ENCODE assay signal across 8 mouse cellular contexts in genomic region chr12:17175531-17175951, GRCm38 (mm10). TPM values are rescaled to one million over a fixed set of nuclear protein-coding genes. Genes with fewer than 3 reads are reported as not detected.
DNase-seq lines count a peak whose midpoint lies in the region; ATAC-seq and TF ChIP-seq lines count a peak whose summit lies in the region.

No protein-coding gene starts in this region.

- ATAC-seq in heart, embryonic 13.5 days (ENCODE audit: extremely low read depth, insufficient number of reproducible peaks, low FRiP score, low TSS enrichment): no peak
- ATAC-seq in embryonic facial prominence, embryonic 13.5 days (ENCODE audit: insufficient number of reproducible peaks, insufficient read depth, low FRiP score, low TSS enrichment, low read depth): no peak

- peaks cover 40% of the 10 kb centered on the region for H3K27me3 ChIP-seq in heart, embryonic 13.5 days (replicated peaks)
- H3K27me3 ChIP-seq in E14TG2a.4 (ENCODE audit: insufficient read depth, low read length): peaks cover 57% of the 10 kb centered on the region
- H3K27me3 ChIP-seq in embryonic facial prominence, embryonic 13.5 days: peaks cover 43% of the 10 kb centered on the region

- H3K9me3 ChIP-seq in heart, embryonic 13.5 days: no peaks in the 10 kb centered on the region
- peaks cover 29% of the 10 kb centered on the region for H3K9me3 ChIP-seq in E14TG2a.4 (ENCODE audit: low read length)
- H3K9me3 ChIP-seq in embryonic facial prominence, embryonic 13.5 days: no peaks in the 10 kb centered on the region

- no peak overlapping the region for H3K27ac ChIP-seq in heart, embryonic 13.5 days (replicated peaks)
- no peak overlapping the region for H3K27ac ChIP-seq in embryonic facial prominence, embryonic 13.5 days

- H3K4me3 ChIP-seq in heart, embryonic 13.5 days: peak overlapping the region; percentile 61
- H3K4me3 ChIP-seq in E14TG2a.4 (replicated peaks; ENCODE audit: low read length): peak overlapping the region; percentile 76
- H3K4me3 ChIP-seq in embryonic facial prominence, embryonic 13.5 days: peak overlapping the region; percentile 56

- peak overlapping the region; percentile 97 for H3K4me2 ChIP-seq in heart, embryonic 13.5 days
- H3K4me2 ChIP-seq in embryonic facial prominence, embryonic 13.5 days: peak overlapping the region; percentile 97

- 12% methylated on average over 25 of the region's 25 CpGs for WGBS in heart, embryonic 13.5 days
- 17% methylated on average over 25 of the region's 25 CpGs for WGBS in embryonic facial prominence, embryonic 13.5 days

- peaks cover 23% of the 10 kb centered on the region for H3K4me1 ChIP-seq in heart, embryonic 13.5 days
- H3K4me1 ChIP-seq in E14TG2a.4 (replicated peaks; ENCODE audit: low read depth, low read length): peaks cover 22% of the 10 kb centered on the region
- H3K4me1 ChIP-seq in embryonic facial prominence, embryonic 13.5 days: peaks cover 15% of the 10 kb centered on the region

- DNase-seq in heart, adult 8-10 months (ENCODE audit: low spot score): no peak
- DNase-seq in kidney, postnatal 4 days: peak; percentile 21 to 24
- DNase-seq in right cerebral cortex, postnatal 14 days: peak; percentile 39
- no peak for DNase-seq in cerebellum, adult 8-10 months
- DNase-seq in layer of hippocampus, adult 9-11 months: no peak

- no peaks in the 10 kb centered on the region for H3K36me3 ChIP-seq in heart, embryonic 13.5 days
- no peaks in the 10 kb centered on the region for H3K36me3 ChIP-seq in E14TG2a.4 (ENCODE audit: insufficient read depth, low read length)
- H3K36me3 ChIP-seq in embryonic facial prominence, embryonic 13.5 days: no peaks in the 10 kb centered on the region

- peak overlapping the region; percentile 70; the same call in 1 of the 2 replicates for H3K9ac ChIP-seq in heart, embryonic 13.5 days
- peak overlapping the region; percentile 67 for H3K9ac ChIP-seq in embryonic facial prominence, embryonic 13.5 days

- TF ChIP-seq CTCF in E14TG2a.4 (conservative IDR thresholded peaks at IDR 0.05; ENCODE audit: low read length): no peak

RNA-seq across cellular contexts. Expression of gene Kcnf1, which starts 1.1 kb away (rescaled TPM):
- 0.41 and 0.43 TPM in 2 replicates for polyA plus RNA-seq in heart, embryonic 13.5 days (2015; fragmentation: Nextera tagmentation; extraction: Ambion mirVana)
- total RNA-seq in heart, adult 8-10 months (2022): not detected
- polyA plus RNA-seq in embryonic facial prominence, embryonic 13.5 days (2015; fragmentation: Nextera tagmentation; extraction: Ambion mirVana): 0.70 and 0.80 TPM in 2 replicates

Comparison
In these comparisons a context has a peak if more than half of its experiments do, and no peak if none do; other contexts are left out.
1. DNase-seq: peak in kidney, postnatal 4 days (2 of 2) and right cerebral cortex, postnatal 14 days (single experiment); none in heart, adult 8-10 months (single experiment), cerebellum, adult 8-10 months (single experiment) and layer of hippocampus, adult 9-11 months (single experiment).
2. Peak in every context shown above with its lines, with median percentiles within 50 percentile points of each other: H3K4me3 ChIP-seq.